Mouse (Mus musculus) testis, adult 10 weeks (tissue): Measurements from ENCODE around the gene Iapp. TPM values are rescaled to one million over a fixed set of nuclear protein-coding genes. Genes with fewer than 3 reads are reported as not detected.

Experiments
- polyA plus RNA-seq: library from polyadenylated mRNA; stranded (reverse); fragments of 350-450 nt; fragmentation: Illumina TruSeq; extraction: RNeasy Lipid Tissue Mini Kit (QIAGEN cat#74804); gene quantifications from one replicate; pipeline ENCODE4 v1.2.3, GENCODE M21; 2014; ENCODE audit warnings: low read depth, low replicate concordance

The Iapp gene
- not detected for polyA plus RNA-seq

GRCm38 (mm10) chr6:142298098-142298497 lies at the start of gene Iapp:
TSS of gene Iapp (plus strand) at chr6:142298423.

DNA sequence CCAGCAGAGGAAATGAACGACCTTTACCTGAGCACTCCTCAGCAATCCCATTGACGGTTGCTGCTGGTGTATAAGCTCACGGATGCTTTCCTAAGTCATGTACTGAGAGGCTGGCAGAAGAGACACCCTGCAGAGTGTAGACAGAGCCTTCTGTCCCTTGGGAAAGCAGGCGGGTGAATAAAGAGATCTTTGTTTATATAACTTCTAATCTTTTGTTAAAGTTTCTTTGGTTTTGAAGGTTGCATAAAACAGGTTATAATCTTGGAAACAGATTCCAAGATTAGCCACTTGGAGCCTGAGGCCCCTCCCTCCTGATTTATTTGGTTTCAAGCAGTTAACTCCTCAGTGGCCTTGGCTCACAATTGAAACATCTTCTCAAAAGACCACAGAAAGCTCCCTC lies 24.7 kb downstream of the Iapp start, which contains the start of gene Slco1a5:
Slco1a5 (minus strand) TSS at position 101 of the 400 bp plus-strand sequence.

DNA sequence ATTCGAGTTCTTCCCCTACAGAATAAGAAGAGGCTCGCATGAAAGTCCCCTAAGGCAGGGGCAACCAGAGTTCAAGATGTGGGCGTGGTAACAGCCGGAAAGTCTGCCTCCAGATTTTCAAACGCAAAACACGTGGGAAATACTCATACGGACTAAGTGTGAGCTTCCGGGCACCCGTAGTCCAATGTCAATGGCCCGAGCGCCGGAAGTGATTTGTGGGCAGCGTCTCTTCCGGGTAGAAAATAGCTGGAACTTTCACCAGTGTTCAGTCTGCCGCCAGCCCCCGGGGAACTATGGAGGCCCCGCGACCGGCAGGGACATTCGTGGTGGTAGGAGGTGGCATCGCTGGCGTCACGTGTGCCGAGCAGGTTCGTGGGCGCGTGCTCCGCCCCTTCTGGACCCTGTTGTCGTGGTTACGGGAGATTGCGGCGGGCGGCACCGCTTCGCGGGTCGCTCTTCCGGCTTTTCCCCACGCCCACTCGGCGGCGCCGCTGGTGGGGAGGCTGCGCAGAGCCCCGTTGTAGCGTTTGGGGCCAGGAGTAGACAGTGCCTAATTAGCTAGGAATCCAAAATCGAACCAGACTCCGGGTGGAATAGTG lies 47.3 kb downstream of the Iapp start, which contains the start of gene Pyroxd1:
Pyroxd1 (plus strand) TSS at position 215 of the 599 bp plus-strand sequence.

Other genes with a start within 250 kb of the Iapp start
- gene Slco1a6, start 89.9 kb upstream of the Iapp start, polyA plus RNA-seq: 1.5 TPM
- gene Slco1a5, start 24.6 kb downstream of the Iapp start, polyA plus RNA-seq: 4.2 TPM
- 38.2 TPM for gene Pyroxd1, start 47.2 kb downstream of the Iapp start, polyA plus RNA-seq
- 47.1 TPM for gene Recql, start 88.7 kb downstream of the Iapp start, polyA plus RNA-seq
- gene Golt1b, start 88.8 kb downstream of the Iapp start, polyA plus RNA-seq: 27.4 TPM
- 0.29 TPM for gene Spx, start 115.0 kb downstream of the Iapp start, polyA plus RNA-seq
- not detected for gene Gys2, start 174.7 kb downstream of the Iapp start, polyA plus RNA-seq
- gene Ldhb, start 209.5 kb downstream of the Iapp start, polyA plus RNA-seq: 76.3 TPM